Mouse (Mus musculus): Measurements from ENCODE around the gene Cxcr3.

- no peak for TF ChIP-seq HCFC1 (IDR thresholded peaks at IDR 0.05; ENCODE audit: low read depth, low read length)
- TF ChIP-seq TCF12 (IDR thresholded peaks at IDR 0.05; ENCODE audit: low read depth, low read length): no peak
- no peak for TF ChIP-seq CTCF (IDR thresholded peaks at IDR 0.05 in 2 of 3, conservative IDR thresholded peaks at IDR 0.05 in 1 of 3; ENCODE audit: control insufficient read depth in 1 of 3, insufficient read depth in 1 of 3, low read depth in 2 of 3, low read length in 3 of 3, poor library complexity in 1 of 3, severe bottlenecking in 1 of 3)
Observed at GRCm38 (mm10) chrX:101697537-101697936, 36.5 kb downstream of the Cxcr3 start.
